Mouse (Mus musculus) CD4-positive helper T cell, adult 2 months (primary cell): ENCODE results near the gene Sh3pxd2a.

ENCODE experiments used
- DNase-seq: peaks from one replicate; pipeline ENCODE4 v3.0.0-alpha.2; 2012; ENCODE audit warnings: low read depth, missing footprints, low spot score

The Sh3pxd2a gene

GRCm38 (mm10) chr19:47491853-47492252 is 27.7 kb upstream of the Sh3pxd2a start:
- no peak for DNase-seq

- no peak for DNase-seq
These were observed 25.0 kb upstream of the Sh3pxd2a start for GRCm38 (mm10) chr19:47489233-47489632.

- DNase-seq = peak; percentile 36
These were observed 24.0 kb upstream of the Sh3pxd2a start for GRCm38 (mm10) chr19:47488250-47488649.

- DNase-seq = no peak
These were observed 23.4 kb upstream of the Sh3pxd2a start for GRCm38 (mm10) chr19:47487572-47487971.

- no peak for DNase-seq
These were observed 21.9 kb upstream of the Sh3pxd2a start for GRCm38 (mm10) chr19:47485997-47486566.

GRCm38 (mm10) chr19:47484110-47484509 is 19.9 kb upstream of the Sh3pxd2a start:
- no peak for DNase-seq

- DNase-seq = no peak
These were observed 19.1 kb upstream of the Sh3pxd2a start for GRCm38 (mm10) chr19:47483346-47483745.

- DNase-seq = no peak
These were observed 9.3 kb upstream of the Sh3pxd2a start for GRCm38 (mm10) chr19:47473453-47473852.

- no peak for DNase-seq
These were observed 8.7 kb upstream of the Sh3pxd2a start for GRCm38 (mm10) chr19:47472881-47473400.

GRCm38 (mm10) chr19:47471808-47472207 is 7.6 kb upstream of the Sh3pxd2a start:
- DNase-seq = no peak

- DNase-seq = no peak
These were observed 4.5 kb upstream of the Sh3pxd2a start for GRCm38 (mm10) chr19:47468750-47469149.

- no peak for DNase-seq
These were observed 2.6 kb upstream of the Sh3pxd2a start for GRCm38 (mm10) chr19:47466775-47467174.

- no peak for DNase-seq
These were observed 1.3 kb upstream of the Sh3pxd2a start for GRCm38 (mm10) chr19:47465467-47465866.

GRCm38 (mm10) chr19:47463636-47464303 is 431 bp downstream of the Sh3pxd2a start:
- peak; percentile 82 for DNase-seq

GRCm38 (mm10) chr19:47463206-47463605 is 995 bp downstream of the Sh3pxd2a start:
- DNase-seq = peak; percentile 9

GRCm38 (mm10) chr19:47462725-47463124 is 1.5 kb downstream of the Sh3pxd2a start:
- DNase-seq = no peak

- DNase-seq = no peak
These were observed 2.4 kb downstream of the Sh3pxd2a start for GRCm38 (mm10) chr19:47461838-47462237.

GRCm38 (mm10) chr19:47461386-47461785 is 2.8 kb downstream of the Sh3pxd2a start:
- DNase-seq = no peak

- DNase-seq = no peak
These were observed 3.9 kb downstream of the Sh3pxd2a start for GRCm38 (mm10) chr19:47460120-47460960.

GRCm38 (mm10) chr19:47459214-47459613 is 5.0 kb downstream of the Sh3pxd2a start:
- DNase-seq = no peak

GRCm38 (mm10) chr19:47458504-47459161 is 5.6 kb downstream of the Sh3pxd2a start:
- no peak for DNase-seq
